Mouse (Mus musculus): ENCODE data around the gene 1700012A03Rik. TPM values are rescaled to one million over a fixed set of nuclear protein-coding genes. Genes with fewer than 3 reads are reported as not detected.

The 1700012A03Rik gene
- total RNA-seq, 2 experiments from 2014 or later = not detected

DNA sequence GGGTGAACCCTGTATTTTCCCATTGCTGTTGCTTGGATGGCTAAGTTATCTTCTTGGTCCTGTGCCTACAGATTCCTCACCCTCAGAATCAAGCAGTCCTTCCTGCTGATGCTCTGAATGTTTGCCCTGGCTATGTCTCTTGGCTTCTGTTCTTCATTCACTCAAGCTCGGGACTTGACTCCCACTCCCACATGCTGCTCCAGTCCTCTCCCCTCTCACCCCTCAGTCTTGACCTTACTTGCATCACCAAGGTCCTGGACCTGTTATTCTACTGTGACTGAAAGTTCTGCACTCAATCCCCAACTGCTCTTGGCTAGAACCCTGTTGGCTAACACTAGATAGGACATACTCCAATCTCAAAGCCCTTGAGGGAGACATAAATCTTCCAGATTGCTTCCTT, 22.1 kb downstream of the 1700012A03Rik start:
- no peak for DNase-seq (ENCODE audit: low spot score in 2 of 2)

- DNase-seq (ENCODE audit: low spot score in 2 of 2) = no peak
Observed at GRCm38 (mm10) chr6:32093312-32093711, 43.3 kb downstream of the 1700012A03Rik start.

- DNase-seq (ENCODE audit: low spot score in 2 of 2) = no peak
Observed at GRCm38 (mm10) chr6:32105547-32106275, 55.7 kb downstream of the 1700012A03Rik start.
